ENCODE assay signal across 44 mouse cellular contexts in genomic region chr16:43692611-43693010, GRCm38 (mm10). TPM values are rescaled to one million over a fixed set of nuclear protein-coding genes. Genes with fewer than 3 reads are reported as not detected.
"Had no signal": no experiment of that assay in that cellular context is flagged by ENCODE, and none has a peak within 500 bp of the region (broad histone marks: within the 10 kb centered on the region; RNA-seq: fewer than 3 reads in every experiment).

No protein-coding gene starts in this region.

- H3K9me3 ChIP-seq: limb, embryonic 10.5 days; limb, embryonic 12.5 days; limb, embryonic 13.5 days; limb, embryonic 15.5 days; liver, embryonic 12.5 days; liver, embryonic 13.5 days; liver, embryonic 15.5 days; lung, embryonic 15.5 days; megakaryocyte, embryonic 14.5 days; midbrain, embryonic 10.5 days; midbrain, embryonic 12.5 days; midbrain, embryonic 13.5 days; midbrain, embryonic 15.5 days; neural tube, embryonic 12.5 days had no signal

- H3K36me3 ChIP-seq: limb, embryonic 10.5 days; limb, embryonic 12.5 days; limb, embryonic 13.5 days; limb, embryonic 15.5 days; liver, embryonic 12.5 days; liver, embryonic 13.5 days; liver, embryonic 15.5 days; lung, embryonic 15.5 days; midbrain, embryonic 10.5 days; midbrain, embryonic 12.5 days; midbrain, embryonic 13.5 days; midbrain, embryonic 15.5 days; neural tube, embryonic 12.5 days had no signal

- H3K9ac ChIP-seq: limb, embryonic 12.5 days; limb, embryonic 13.5 days; limb, embryonic 15.5 days; liver, embryonic 12.5 days; liver, embryonic 13.5 days; liver, embryonic 14.5 days; liver, embryonic 15.5 days; liver, postnatal 0 days; lung, embryonic 14.5 days; lung, embryonic 15.5 days; midbrain, embryonic 12.5 days; midbrain, embryonic 13.5 days; midbrain, embryonic 15.5 days; neural tube, embryonic 12.5 days had no signal

- H3K4me3 ChIP-seq: limb, embryonic 10.5 days; limb, embryonic 12.5 days; limb, embryonic 13.5 days; limb, embryonic 15.5 days; liver, embryonic 12.5 days; liver, embryonic 13.5 days; liver, embryonic 15.5 days; lung, embryonic 15.5 days; megakaryocyte, embryonic 14.5 days; midbrain, embryonic 10.5 days; midbrain, embryonic 12.5 days; midbrain, embryonic 13.5 days; midbrain, embryonic 15.5 days; myocyte; neural tube, embryonic 12.5 days had no signal

- DNase-seq: left cerebral cortex, postnatal 4 days; liver, embryonic 13.5 days; liver, postnatal 0 days; lung, adult 18-20 months; lung, adult 2 months; lung, embryonic 14.5 days; lung, postnatal 10 days; lung, postnatal 14 days; lung, postnatal 36 days; lung, postnatal 4 days; midbrain, embryonic 14.5 days had no signal

- H3K4me2 ChIP-seq: limb, embryonic 12.5 days; limb, embryonic 13.5 days; limb, embryonic 15.5 days; liver, embryonic 11.5 days; liver, embryonic 12.5 days; liver, embryonic 13.5 days; liver, embryonic 15.5 days; lung, embryonic 14.5 days; lung, embryonic 15.5 days; midbrain, embryonic 11.5 days; midbrain, embryonic 12.5 days; midbrain, embryonic 13.5 days; midbrain, embryonic 15.5 days; neural tube, embryonic 12.5 days had no signal

- H3K27ac ChIP-seq: limb, embryonic 10.5 days; limb, embryonic 12.5 days; limb, embryonic 13.5 days; limb, embryonic 15.5 days; liver, embryonic 12.5 days; liver, embryonic 13.5 days; liver, embryonic 14.5 days; liver, embryonic 15.5 days; lung, embryonic 15.5 days; macrophage; midbrain, embryonic 10.5 days; midbrain, embryonic 12.5 days; midbrain, embryonic 13.5 days; midbrain, embryonic 15.5 days; neural tube, embryonic 12.5 days had no signal

- H3K4me1 ChIP-seq: limb, embryonic 10.5 days; limb, embryonic 12.5 days; limb, embryonic 13.5 days; limb, embryonic 15.5 days; liver, embryonic 12.5 days; liver, embryonic 13.5 days; liver, embryonic 15.5 days; lung, embryonic 15.5 days; megakaryocyte, embryonic 14.5 days; midbrain, embryonic 10.5 days; midbrain, embryonic 12.5 days; midbrain, embryonic 13.5 days; midbrain, embryonic 15.5 days; neural tube, embryonic 12.5 days had no signal

- H3K27me3 ChIP-seq: limb, embryonic 12.5 days; limb, embryonic 13.5 days; limb, embryonic 15.5 days; liver, embryonic 12.5 days; liver, embryonic 13.5 days; liver, embryonic 15.5 days; lung, embryonic 15.5 days; midbrain, embryonic 12.5 days; midbrain, embryonic 13.5 days; midbrain, embryonic 15.5 days; neural tube, embryonic 12.5 days had no signal

RNA-seq across cellular contexts. Expression of gene Tigit, which starts 28.7 kb away (rescaled TPM):
- total RNA-seq: left cerebral cortex, postnatal 10 days; left cerebral cortex, postnatal 14 days; left cerebral cortex, postnatal 25 days; left cerebral cortex, postnatal 36 days; left cerebral cortex, postnatal 4 days; liver, adult 2 months; megakaryocyte progenitor cell, adult 5-6 weeks; megakaryocyte-erythroid progenitor cell, adult 5-6 weeks; midbrain, postnatal 0 days had no signal
- polyA plus RNA-seq: limb, embryonic 10.5 days; limb, embryonic 11.5 days; limb, embryonic 12.5 days; limb, embryonic 13.5 days; limb, embryonic 14.5 days; limb, embryonic 15.5 days; liver, embryonic 11.5 days; liver, embryonic 12.5 days; liver, embryonic 13.5 days; liver, embryonic 14.5 days; liver, embryonic 15.5 days; liver, embryonic 16.5 days; lung, embryonic 14.5 days; lung, embryonic 16.5 days; lung, postnatal 0 days; macrophage; midbrain, embryonic 10.5 days; midbrain, embryonic 11.5 days; midbrain, embryonic 13.5 days; midbrain, embryonic 14.5 days; midbrain, embryonic 15.5 days; midbrain, embryonic 16.5 days; neural tube, embryonic 11.5 days; neural tube, embryonic 12.5 days had no signal
